Mouse (Mus musculus): ENCODE results near the gene Arhgef15. TPM values are rescaled to one million over a fixed set of nuclear protein-coding genes. Genes with fewer than 3 reads are reported as not detected.

Arhgef15 gene
- polyA plus RNA-seq (2017; shearing (Covaris generic)) = 0.19 TPM

GRCm38 (mm10) chr11:68957308-68957707, at the start of gene Arhgef15:
Arhgef15 (minus strand) TSS chr11:68957480.

DNA sequence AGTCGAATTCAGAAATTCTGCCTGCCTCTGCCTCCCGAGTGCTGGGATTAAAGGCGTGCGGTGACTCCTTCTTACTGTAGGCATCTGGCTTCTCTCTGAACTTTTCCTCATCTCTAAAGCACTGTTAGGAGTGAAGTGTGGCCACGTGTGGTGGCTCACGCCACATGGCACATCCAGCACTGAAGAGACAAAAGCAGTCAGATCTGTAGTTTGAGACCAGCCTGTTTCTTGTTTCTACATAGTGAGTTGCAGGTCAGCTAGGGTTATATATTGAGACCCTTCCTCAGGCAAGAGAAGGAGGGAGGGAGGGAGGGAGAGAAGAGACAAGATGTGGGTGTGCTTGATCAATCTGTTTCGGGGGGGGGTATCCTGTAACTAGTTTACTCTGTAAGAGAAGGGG, 17.8 kb upstream of the Arhgef15 start, which contains the start of gene Rangrf:
Rangrf (minus strand) TSS at position 101 of the 400 bp plus-strand sequence.

GRCm38 (mm10) chr11:68967337-68968282, 10.3 kb upstream of the Arhgef15 start, which contains the start of gene Slc25a35:
Slc25a35 (plus strand) TSS chr11:68968131.

GRCm38 (mm10) chr11:68926981-68927380, 30.3 kb downstream of the Arhgef15 start, which contains the start of gene Odf4:
Odf4 (minus strand) TSS chr11:68927081.

DNA sequence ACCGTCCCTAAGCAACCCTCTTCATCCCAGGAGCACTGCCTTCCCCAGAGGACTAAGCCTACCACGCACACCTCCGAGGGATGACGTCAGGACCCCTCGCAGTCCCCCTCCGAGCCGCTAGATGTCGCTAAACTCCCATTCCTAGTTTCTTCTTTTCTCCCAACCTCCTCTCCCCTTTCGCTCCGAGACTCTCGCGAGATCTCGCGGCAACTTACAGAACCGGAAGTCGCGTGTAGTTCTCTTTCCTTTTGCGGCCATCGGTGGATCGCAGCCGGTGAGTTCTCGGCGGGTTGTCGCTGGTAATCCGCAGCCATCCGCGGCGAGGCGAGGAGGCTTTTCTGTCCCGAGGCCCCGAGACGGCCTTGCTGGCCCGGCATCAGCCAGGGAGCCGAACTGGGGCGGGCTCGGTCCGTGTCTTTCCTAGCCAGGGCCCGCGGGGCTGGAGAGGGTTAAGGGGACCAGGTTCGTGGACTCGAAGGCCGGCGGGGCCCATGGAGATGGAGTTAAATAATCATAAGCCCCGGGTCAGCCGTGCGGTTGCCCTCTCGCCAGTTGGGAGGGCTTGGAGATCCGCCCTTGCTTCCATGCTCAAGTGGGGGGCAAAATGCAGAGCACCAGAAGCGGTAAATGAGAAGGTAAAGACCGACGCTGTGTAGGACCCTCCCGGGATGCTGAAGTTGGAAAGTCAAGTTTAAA, 55.8 kb downstream of the Arhgef15 start, which contains the start of gene Rpl26:
Rpl26 (plus strand) TSS at position 233 of the 696 bp plus-strand sequence.

Other genes starting within 250 kb of the Arhgef15 start
- 150 TPM for gene Ndel1, start 85.6 kb downstream of the Arhgef15 start, polyA plus RNA-seq (2017; shearing (Covaris generic))
- gene Rnf222, start 68.9 kb downstream of the Arhgef15 start, polyA plus RNA-seq (2017; shearing (Covaris generic)) = not detected
- 1,162 TPM for gene Rpl26, start 55.9 kb downstream of the Arhgef15 start, polyA plus RNA-seq (2017; shearing (Covaris generic))
- gene Odf4, start 30.4 kb downstream of the Arhgef15 start, polyA plus RNA-seq (2017; shearing (Covaris generic)) = 0.32 TPM
- 10.2 TPM for gene Slc25a35, start 10.7 kb upstream of the Arhgef15 start, polyA plus RNA-seq (2017; shearing (Covaris generic))
- gene Rangrf, start 17.7 kb upstream of the Arhgef15 start, polyA plus RNA-seq (2017; shearing (Covaris generic)) = 10.0 TPM
- gene Pfas, start 51.0 kb upstream of the Arhgef15 start, polyA plus RNA-seq (2017; shearing (Covaris generic)) = 2.6 TPM
- 22.0 TPM for gene Ctc1, start 58.4 kb upstream of the Arhgef15 start, polyA plus RNA-seq (2017; shearing (Covaris generic))
- gene Aurkb, start 88.2 kb upstream of the Arhgef15 start, polyA plus RNA-seq (2017; shearing (Covaris generic)) = 0.25 TPM
- 3.8 TPM for gene Borcs6, start 102.2 kb upstream of the Arhgef15 start, polyA plus RNA-seq (2017; shearing (Covaris generic))
- 4.3 TPM for gene Tmem107, start 113.3 kb upstream of the Arhgef15 start, polyA plus RNA-seq (2017; shearing (Covaris generic))
- gene Vamp2, start 131.0 kb upstream of the Arhgef15 start, polyA plus RNA-seq (2017; shearing (Covaris generic)) = 265 TPM
- 80.9 TPM for gene Per1, start 137.7 kb upstream of the Arhgef15 start, polyA plus RNA-seq (2017; shearing (Covaris generic))
- not detected for gene Hes7, start 162.9 kb upstream of the Arhgef15 start, polyA plus RNA-seq (2017; shearing (Covaris generic))
- not detected for gene 9130213A22Rik, start 165.1 kb upstream of the Arhgef15 start, polyA plus RNA-seq (2017; shearing (Covaris generic))
- 0.07 TPM for gene Aloxe3, start 168.4 kb upstream of the Arhgef15 start, polyA plus RNA-seq (2017; shearing (Covaris generic))
- gene Alox12b, start 199.5 kb upstream of the Arhgef15 start, polyA plus RNA-seq (2017; shearing (Covaris generic)) = not detected
- 0.25 TPM for gene Alox8, start 240.4 kb upstream of the Arhgef15 start, polyA plus RNA-seq (2017; shearing (Covaris generic))